ENCODE assay signal across 9 mouse cellular contexts in genomic region chr2:134786856-134787250, GRCm38 (mm10). TPM values are rescaled to one million over a fixed set of nuclear protein-coding genes. Genes with fewer than 3 reads are reported as not detected.
DNase-seq lines count a peak whose midpoint lies in the region; ATAC-seq and TF ChIP-seq lines count a peak whose summit lies in the region.
"Had no signal": no experiment of that assay in that cellular context is flagged by ENCODE, and none has a peak within 500 bp of the region (broad histone marks: within the 10 kb centered on the region; RNA-seq: fewer than 3 reads in every experiment).

No protein-coding gene starts in this region.

- H3K36me3 ChIP-seq in heart, embryonic 10.5 days: no peaks in the 10 kb centered on the region
- H3K36me3 ChIP-seq in E14TG2a.4 (ENCODE audit: insufficient read depth, low read length): no peaks in the 10 kb centered on the region
- H3K36me3 ChIP-seq in embryonic facial prominence, embryonic 14.5 days (ENCODE audit: control insufficient read depth, insufficient read depth, low read length): no peaks in the 10 kb centered on the region
- no peaks in the 10 kb centered on the region for H3K36me3 ChIP-seq in limb, embryonic 13.5 days
- no peaks in the 10 kb centered on the region for H3K36me3 ChIP-seq in stomach, embryonic 14.5 days (ENCODE audit: control insufficient read depth, insufficient read depth, low read length)

- H3K9ac ChIP-seq in embryonic facial prominence, embryonic 14.5 days (ENCODE audit: low read depth, low read length): peak overlapping the region; percentile 76
- peak overlapping the region; percentile 85 for H3K9ac ChIP-seq in limb, embryonic 13.5 days
- H3K9ac ChIP-seq in stomach, embryonic 14.5 days (replicated peaks; ENCODE audit: low read depth, low read length): peak overlapping the region; percentile 76; the same call in 1 of the 2 replicates

- no peaks in the 10 kb centered on the region for H3K9me3 ChIP-seq in heart, embryonic 10.5 days
- no peaks in the 10 kb centered on the region for H3K9me3 ChIP-seq in E14TG2a.4 (ENCODE audit: low read length)
- H3K9me3 ChIP-seq in embryonic facial prominence, embryonic 14.5 days (ENCODE audit: control insufficient read depth, low read length): no peaks in the 10 kb centered on the region
- no peaks in the 10 kb centered on the region for H3K9me3 ChIP-seq in limb, embryonic 13.5 days
- peaks cover 3% of the 10 kb centered on the region; the same call in 1 of the 2 replicates for H3K9me3 ChIP-seq in stomach, embryonic 14.5 days (ENCODE audit: control insufficient read depth, low read depth, low read length)

- H3K27me3 ChIP-seq in heart, embryonic 10.5 days (ENCODE audit: insufficient read depth, poor library complexity, severe bottlenecking): peaks cover 15% of the 10 kb centered on the region
- peaks cover 28% of the 10 kb centered on the region for H3K27me3 ChIP-seq in E14TG2a.4 (ENCODE audit: insufficient read depth, low read length)
- H3K27me3 ChIP-seq in embryonic facial prominence, embryonic 14.5 days (replicated peaks; ENCODE audit: control insufficient read depth, insufficient read depth, low read length): peaks cover 6% of the 10 kb centered on the region; the same call in 1 of the 2 replicates
- peaks cover 18% of the 10 kb centered on the region for H3K27me3 ChIP-seq in limb, embryonic 13.5 days
- H3K27me3 ChIP-seq in stomach, embryonic 14.5 days (ENCODE audit: control insufficient read depth, insufficient read depth, low read length): no peaks in the 10 kb centered on the region

- DNase-seq in heart, embryonic 10.5 days (ENCODE audit: low spot score): no peak
- DNase-seq in heart, adult 8-10 months (ENCODE audit: low spot score): no peak
- DNase-seq in embryonic facial prominence, embryonic 14.5 days (ENCODE audit: low spot score): no peak
- DNase-seq in layer of hippocampus, adult 9-10 months (ENCODE audit: low spot score): no peak
- DNase-seq in adrenal gland, adult 8-10 months: no peak

- peak overlapping the region; percentile 80 for H3K4me3 ChIP-seq in heart, embryonic 10.5 days
- peak overlapping the region; percentile 91 for H3K4me3 ChIP-seq in E14TG2a.4 (replicated peaks; ENCODE audit: low read length)
- peak overlapping the region; percentile 77 for H3K4me3 ChIP-seq in embryonic facial prominence, embryonic 14.5 days (ENCODE audit: low read depth, low read length)
- peak overlapping the region; percentile 78 for H3K4me3 ChIP-seq in limb, embryonic 13.5 days
- H3K4me3 ChIP-seq in stomach, embryonic 14.5 days (ENCODE audit: low read depth, low read length): peak overlapping the region; percentile 74

- H3K4me1 ChIP-seq in heart, embryonic 10.5 days: peaks cover 11% of the 10 kb centered on the region
- peaks cover 4% of the 10 kb centered on the region; the same call in 1 of the 2 replicates for H3K4me1 ChIP-seq in E14TG2a.4 (replicated peaks; ENCODE audit: low read depth, low read length)
- H3K4me1 ChIP-seq in embryonic facial prominence, embryonic 14.5 days (ENCODE audit: control insufficient read depth, insufficient read depth, low read length): peaks cover 7% of the 10 kb centered on the region; the same call in 1 of the 2 replicates
- peaks cover 14% of the 10 kb centered on the region for H3K4me1 ChIP-seq in limb, embryonic 13.5 days
- H3K4me1 ChIP-seq in stomach, embryonic 14.5 days (ENCODE audit: control insufficient read depth, insufficient read depth, low read length): no peaks in the 10 kb centered on the region

- 10% methylated on average over 6 of the region's 6 CpGs for WGBS in heart, embryonic 10.5 days
- 4% methylated on average over 6 of the region's 6 CpGs for WGBS in embryonic facial prominence, embryonic 14.5 days
- WGBS in limb, embryonic 13.5 days: 5% methylated on average over 6 of the region's 6 CpGs
- WGBS in stomach, embryonic 14.5 days: 4% methylated on average over 6 of the region's 6 CpGs

- peak overlapping the region; percentile 87 for H3K4me2 ChIP-seq in embryonic facial prominence, embryonic 14.5 days (ENCODE audit: low read depth, low read length)
- H3K4me2 ChIP-seq in limb, embryonic 13.5 days (replicated peaks): peak overlapping the region; percentile 95
- H3K4me2 ChIP-seq in stomach, embryonic 14.5 days (replicated peaks; ENCODE audit: low read depth, low read length): peak overlapping the region; percentile 54

- 0 out of 2 replicates have a peak overlapping the region, but pooled peaks have one; percentile 86 for H3K27ac ChIP-seq in heart, embryonic 10.5 days
- no peak overlapping the region for H3K27ac ChIP-seq in embryonic facial prominence, embryonic 14.5 days (replicated peaks; ENCODE audit: low read depth, low read length)
- H3K27ac ChIP-seq in limb, embryonic 13.5 days: no peak overlapping the region
- no peak overlapping the region for H3K27ac ChIP-seq in stomach, embryonic 14.5 days (ENCODE audit: low read length)

- no peak for TF ChIP-seq CTCF in E14TG2a.4 (conservative IDR thresholded peaks at IDR 0.05; ENCODE audit: low read length)

- ATAC-seq in embryonic facial prominence, embryonic 14.5 days (ENCODE audit: low read depth): no peak
- ATAC-seq in limb, embryonic 13.5 days (ENCODE audit: low FRiP score, low read depth): 0 out of 2 replicates have a peak, but pooled peaks have one; percentile 20
- no peak for ATAC-seq in stomach, embryonic 14.5 days (ENCODE audit: insufficient number of reproducible peaks, insufficient read depth, low FRiP score, low read depth)

RNA-seq across cellular contexts. Expression of gene Plcb1, which starts 1.0 kb away (rescaled TPM):
- 3.7 and 7.5 TPM in 2 replicates for polyA plus RNA-seq in heart, embryonic 10.5 days (2016; fragmentation: Nextera tagmentation; extraction: Ambion mirVana)
- total RNA-seq in heart, adult 8-10 months (2022): 1 to 10 TPM; 3.8 to 4.4 (median 4.1) TPM
- polyA plus RNA-seq in embryonic facial prominence, embryonic 14.5 days (2014; fragmentation: Nextera tagmentation; extraction: Ambion mirVana): 8.7 and 13.0 TPM in 2 replicates
- 13.2 and 15.5 TPM in 2 replicates for polyA plus RNA-seq in limb, embryonic 13.5 days (2015; fragmentation: Nextera tagmentation; extraction: Ambion mirVana)
- polyA plus RNA-seq in stomach, embryonic 14.5 days (2014; fragmentation: Nextera tagmentation; extraction: Ambion mirVana): 23.7 and 25.3 TPM in 2 replicates
- 100 to 1,000 TPM in 3 of 4 experiments, 10 to 100 TPM in 1; 95.6 to 151 (median 117) TPM for total RNA-seq in adrenal gland, adult 8-10 months (2022)
- total RNA-seq: MEL had no signal
